Mouse (Mus musculus) regulatory T cell (primary cell): ENCODE results near the gene Lmo4.

Experiments
- in situ Hi-C: fragments of 300-600 bp; cut with MboI, MseI; formaldehyde crosslinking; loops from one replicate; pipeline ENCODE4 v1.15.1; 2025; ENCODE audit warnings: high pct_unique_total_duplicates

Lmo4 gene

GRCm38 (mm10) chr3:144205351-144206153 is 532 bp upstream of the Lmo4 start:
- in situ Hi-C loops: loop anchor here (25.0 kb wide), 1 partner anchor 1443 kb away; the partner anchor contains the start of gene Gtf2b

- in situ Hi-C loops: loop anchor here (25.0 kb wide), 1 partner anchor 1442 kb away; the partner anchor contains the start of gene Gtf2b
Observed at GRCm38 (mm10) chr3:144203988-144204412, 1.0 kb downstream of the Lmo4 start.

- in situ Hi-C loops: loop anchor here (25.0 kb wide), 1 partner anchor 1441 kb away; the partner anchor contains the start of gene Gtf2b
Observed at GRCm38 (mm10) chr3:144203259-144203987, 1.6 kb downstream of the Lmo4 start.

GRCm38 (mm10) chr3:144202574-144203258 is 2.3 kb downstream of the Lmo4 start:
- in situ Hi-C loops: loop anchor here (25.0 kb wide), 1 partner anchor 1440 kb away; the partner anchor contains the start of gene Gtf2b

GRCm38 (mm10) chr3:144201794-144202573 is 3.0 kb downstream of the Lmo4 start:
- in situ Hi-C loops: loop anchor here (25.0 kb wide), 1 partner anchor 1440 kb away; the partner anchor contains the start of gene Gtf2b

GRCm38 (mm10) chr3:144185327-144186152 is 19.5 kb downstream of the Lmo4 start:
- in situ Hi-C loops: no loop called here

GRCm38 (mm10) chr3:144184918-144185317 is 20.1 kb downstream of the Lmo4 start:
- in situ Hi-C loops: no loop called here

GRCm38 (mm10) chr3:144182229-144182628 is 22.8 kb downstream of the Lmo4 start:
- in situ Hi-C loops: no loop called here

- in situ Hi-C loops: no loop called here
Observed at GRCm38 (mm10) chr3:144178937-144179336, 26.1 kb downstream of the Lmo4 start.

- in situ Hi-C loops: no loop called here
Observed at GRCm38 (mm10) chr3:144173866-144174588, 31.0 kb downstream of the Lmo4 start.

GRCm38 (mm10) chr3:144173138-144173537 is 31.9 kb downstream of the Lmo4 start:
- in situ Hi-C loops: no loop called here

GRCm38 (mm10) chr3:144171749-144172148 is 33.3 kb downstream of the Lmo4 start:
- in situ Hi-C loops: no loop called here

- in situ Hi-C loops: no loop called here
Observed at GRCm38 (mm10) chr3:144170539-144170938, 34.5 kb downstream of the Lmo4 start.

GRCm38 (mm10) chr3:144166439-144167155 is 38.4 kb downstream of the Lmo4 start:
- in situ Hi-C loops: loop anchor here (10.0 kb wide), 1 partner anchor 562 kb away; no protein-coding TSS in a partner anchor

- in situ Hi-C loops: loop anchor here (10.0 kb wide), 1 partner anchor 561 kb away; no protein-coding TSS in a partner anchor
Observed at GRCm38 (mm10) chr3:144165439-144165838, 39.6 kb downstream of the Lmo4 start.

- in situ Hi-C loops: loop anchor here (10.0 kb wide), 1 partner anchor 560 kb away; no protein-coding TSS in a partner anchor
Observed at GRCm38 (mm10) chr3:144164665-144165385, 40.2 kb downstream of the Lmo4 start.

GRCm38 (mm10) chr3:144163718-144164117 is 41.3 kb downstream of the Lmo4 start:
- in situ Hi-C loops: loop anchor here (10.0 kb wide), 1 partner anchor 559 kb away; no protein-coding TSS in a partner anchor

- in situ Hi-C loops: loop anchor here (10.0 kb wide), 1 partner anchor 557 kb away; no protein-coding TSS in a partner anchor
Observed at GRCm38 (mm10) chr3:144162156-144162555, 42.9 kb downstream of the Lmo4 start.
